Mouse (Mus musculus): ENCODE results near the gene Mslnl.
A peak's percentile ranks its signal among the peaks of the same experiment; 100 is the strongest.

Mslnl gene

DNA sequence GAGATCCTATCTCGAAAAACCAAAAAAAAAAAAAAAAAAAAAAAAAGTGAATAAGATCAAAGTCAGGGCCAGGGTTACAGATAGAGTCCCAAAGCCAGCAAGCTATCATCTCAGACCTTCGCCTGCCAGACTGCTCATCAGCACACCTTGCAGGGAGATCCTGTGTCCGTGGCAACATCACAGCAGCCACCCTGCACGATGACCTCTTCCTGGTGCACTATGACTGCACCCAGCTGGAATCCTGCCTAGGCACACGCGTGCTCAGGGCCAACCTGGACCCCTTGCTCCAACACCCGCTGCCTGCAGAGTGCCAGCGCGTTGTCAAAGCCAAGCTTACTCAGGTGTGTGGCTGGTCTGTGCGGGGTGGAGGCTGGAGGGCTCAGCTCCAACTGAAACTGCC is 8.5 kb downstream of the Mslnl start:
- no peak for DNase-seq (ENCODE audit: low read depth)

- DNase-seq (ENCODE audit: low read depth): no peak
Measured at GRCm38 (mm10) chr17:25748238-25748637, 12.4 kb downstream of the Mslnl start.

- DNase-seq (ENCODE audit: low read depth): no peak
Measured at GRCm38 (mm10) chr17:25749314-25749713, 13.5 kb downstream of the Mslnl start.

- no peak for DNase-seq (ENCODE audit: low read depth)
Measured at GRCm38 (mm10) chr17:25751446-25751845, 15.6 kb downstream of the Mslnl start.

DNA sequence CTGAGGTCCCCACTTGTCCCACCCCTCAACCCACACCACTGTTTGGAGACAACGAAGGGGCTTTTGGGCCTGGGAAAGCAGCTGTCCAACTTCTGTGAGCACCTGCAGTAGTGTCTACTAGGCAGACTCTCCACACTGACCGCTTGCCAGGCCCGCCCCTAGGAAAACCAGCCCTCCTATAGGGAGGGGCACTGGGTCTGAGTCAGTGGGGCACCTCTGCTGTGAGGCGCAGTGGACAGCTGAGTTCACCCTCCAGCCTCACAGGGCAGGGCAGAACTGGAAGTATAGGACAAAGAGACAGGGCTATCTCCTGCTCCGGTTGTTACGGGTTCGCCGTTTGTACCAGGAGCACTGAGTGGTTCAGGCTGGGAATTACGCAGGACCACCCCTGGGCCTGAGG is 18.4 kb downstream of the Mslnl start, which contains the start of gene Msln:
Gene Msln, minus strand, starts transcription at position 138 of the 400 bp plus-strand sequence.
- DNase-seq (ENCODE audit: low read depth): no peak

GRCm38 (mm10) chr17:25755086-25755485 is 19.2 kb downstream of the Mslnl start:
- DNase-seq (ENCODE audit: low read depth): no peak

DNA sequence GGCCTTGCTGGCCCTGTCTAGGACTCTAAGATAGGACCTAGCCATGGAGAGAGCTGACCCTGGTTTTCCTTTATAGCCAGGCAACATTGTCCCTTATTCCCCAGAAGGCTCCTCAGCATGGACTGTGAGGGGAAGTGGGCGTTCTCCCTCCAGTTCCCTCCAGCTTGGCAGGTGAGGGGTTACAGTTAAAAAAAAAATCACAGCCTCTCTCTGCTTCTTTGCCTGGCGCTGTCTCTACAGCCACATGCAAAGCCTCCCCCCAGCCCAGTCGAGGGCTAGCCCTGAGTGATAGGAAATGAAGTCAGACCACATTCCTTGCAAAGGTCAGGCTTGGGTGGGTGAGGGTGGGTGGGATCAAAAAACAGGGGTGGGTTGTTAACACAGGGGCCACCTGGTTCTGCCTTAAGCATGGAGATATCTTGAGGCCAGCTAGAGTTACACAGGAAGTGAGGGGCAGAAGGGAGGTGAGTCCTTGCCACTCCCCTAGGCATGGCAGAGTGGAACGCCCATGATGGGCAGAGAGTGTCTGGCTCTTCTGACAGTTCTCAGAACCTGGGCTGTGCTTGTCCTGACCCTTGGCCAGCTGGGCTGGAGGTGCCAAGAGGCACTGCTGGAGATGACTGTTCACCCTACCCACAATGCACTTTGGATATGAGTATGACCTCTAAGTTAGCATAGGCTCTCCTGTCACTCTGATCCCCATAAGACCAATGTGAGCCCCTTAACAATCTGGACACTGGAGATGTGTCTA is 20.0 kb downstream of the Mslnl start:
- DNase-seq (ENCODE audit: low read depth): no peak

GRCm38 (mm10) chr17:25756378-25757242 is 20.8 kb downstream of the Mslnl start:
- no peak for DNase-seq (ENCODE audit: low read depth)

- no peak for DNase-seq (ENCODE audit: low read depth)
Measured at GRCm38 (mm10) chr17:25757691-25758090, 21.8 kb downstream of the Mslnl start.

DNA sequence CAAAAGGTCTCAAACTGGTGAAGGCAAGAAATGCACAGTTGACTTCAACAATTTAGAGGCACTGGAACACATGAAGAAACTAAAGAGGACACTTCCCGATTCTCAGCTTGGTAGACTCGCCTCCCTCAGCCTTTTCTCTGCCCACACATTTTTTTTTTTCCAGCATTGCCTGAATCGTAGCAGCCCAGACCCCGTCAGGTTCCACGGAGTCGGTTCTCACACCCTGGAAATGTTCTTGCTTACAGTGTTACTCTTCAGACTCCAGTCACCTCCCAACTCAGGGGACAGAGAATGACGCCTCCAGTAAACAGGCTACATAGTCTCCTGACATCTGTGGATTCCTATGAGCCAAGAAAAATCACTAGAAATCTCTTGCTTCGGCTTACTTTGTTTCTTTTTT is 24.3 kb downstream of the Mslnl start:
- no peak for DNase-seq (ENCODE audit: low read depth)

DNA sequence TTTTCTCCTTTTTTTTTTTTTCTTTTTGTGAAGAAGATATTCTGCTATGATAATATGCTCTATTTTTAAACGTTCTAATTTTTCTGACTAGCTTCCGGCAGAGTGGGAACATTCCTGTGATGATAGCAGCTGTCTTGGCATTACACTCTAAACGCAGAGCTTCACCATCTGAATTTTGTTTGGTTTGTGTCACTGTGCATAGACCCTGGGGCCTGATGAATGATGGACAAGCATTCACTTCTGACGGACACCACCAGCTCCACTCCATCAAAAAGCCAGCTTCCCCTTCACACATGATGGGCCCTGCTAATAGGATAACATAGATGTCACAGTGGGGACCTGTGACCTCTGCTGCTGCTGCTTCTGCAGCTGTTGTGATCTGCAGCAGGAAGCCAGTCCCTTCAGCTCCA is 25.7 kb downstream of the Mslnl start:
- no peak for DNase-seq (ENCODE audit: low read depth)

GRCm38 (mm10) chr17:25762591-25762990 is 26.7 kb downstream of the Mslnl start:
- no peak for DNase-seq (ENCODE audit: low read depth)

DNA sequence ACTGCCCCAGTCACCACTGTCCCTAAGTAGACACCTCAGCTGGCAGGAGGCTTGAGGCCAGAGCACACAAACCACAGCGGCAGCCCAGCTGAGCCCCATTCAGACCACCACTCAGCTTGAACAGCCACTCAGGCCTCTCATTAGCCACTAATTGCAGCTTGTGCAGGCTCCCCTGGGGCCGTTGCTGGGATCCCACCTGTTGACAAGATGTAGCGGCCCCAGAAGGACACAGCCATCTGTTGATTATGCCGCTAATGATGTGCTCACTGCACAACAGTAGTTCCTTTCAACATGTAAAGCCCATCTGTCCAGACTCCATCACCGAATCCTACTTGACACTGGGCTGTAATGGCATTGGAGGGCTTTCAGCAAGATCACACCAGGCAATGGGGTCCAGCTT is 30.0 kb downstream of the Mslnl start:
- no peak for DNase-seq (ENCODE audit: low read depth)

DNA sequence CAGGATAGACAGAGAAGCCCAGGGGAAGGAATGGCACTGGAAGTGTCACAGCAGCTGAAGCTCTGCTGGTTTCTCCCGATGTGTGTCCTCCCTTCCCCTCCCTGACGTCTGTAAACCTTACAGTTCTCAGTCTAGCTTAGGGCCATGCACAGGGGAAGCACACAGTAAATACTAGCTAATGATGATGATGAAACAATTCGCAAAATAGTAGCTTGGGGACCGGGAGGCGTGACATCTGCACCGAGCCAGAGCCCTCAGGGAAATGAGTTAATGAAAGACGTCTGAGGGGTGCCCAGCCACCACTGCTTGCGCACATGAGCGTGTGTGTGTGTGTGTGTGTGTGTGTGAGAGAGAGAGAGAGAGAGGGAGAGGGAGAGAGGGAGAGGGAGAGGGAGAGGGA is 33.5 kb downstream of the Mslnl start:
- no peak for DNase-seq (ENCODE audit: low read depth)

GRCm38 (mm10) chr17:25773549-25774120 is 37.8 kb downstream of the Mslnl start, which contains the start of gene Narfl:
TSS of gene Narfl (plus strand) at chr17:25773776.
- peak; percentile 98 for DNase-seq (ENCODE audit: low read depth)

- no peak for DNase-seq (ENCODE audit: low read depth)
Measured at GRCm38 (mm10) chr17:25775318-25776062, 39.6 kb downstream of the Mslnl start.

GRCm38 (mm10) chr17:25777948-25778347 is 42.1 kb downstream of the Mslnl start:
- DNase-seq (ENCODE audit: low read depth): no peak

GRCm38 (mm10) chr17:25781339-25781738 is 45.5 kb downstream of the Mslnl start:
- no peak for DNase-seq (ENCODE audit: low read depth)

GRCm38 (mm10) chr17:25783086-25783485 is 47.2 kb downstream of the Mslnl start:
- DNase-seq (ENCODE audit: low read depth): no peak

DNA sequence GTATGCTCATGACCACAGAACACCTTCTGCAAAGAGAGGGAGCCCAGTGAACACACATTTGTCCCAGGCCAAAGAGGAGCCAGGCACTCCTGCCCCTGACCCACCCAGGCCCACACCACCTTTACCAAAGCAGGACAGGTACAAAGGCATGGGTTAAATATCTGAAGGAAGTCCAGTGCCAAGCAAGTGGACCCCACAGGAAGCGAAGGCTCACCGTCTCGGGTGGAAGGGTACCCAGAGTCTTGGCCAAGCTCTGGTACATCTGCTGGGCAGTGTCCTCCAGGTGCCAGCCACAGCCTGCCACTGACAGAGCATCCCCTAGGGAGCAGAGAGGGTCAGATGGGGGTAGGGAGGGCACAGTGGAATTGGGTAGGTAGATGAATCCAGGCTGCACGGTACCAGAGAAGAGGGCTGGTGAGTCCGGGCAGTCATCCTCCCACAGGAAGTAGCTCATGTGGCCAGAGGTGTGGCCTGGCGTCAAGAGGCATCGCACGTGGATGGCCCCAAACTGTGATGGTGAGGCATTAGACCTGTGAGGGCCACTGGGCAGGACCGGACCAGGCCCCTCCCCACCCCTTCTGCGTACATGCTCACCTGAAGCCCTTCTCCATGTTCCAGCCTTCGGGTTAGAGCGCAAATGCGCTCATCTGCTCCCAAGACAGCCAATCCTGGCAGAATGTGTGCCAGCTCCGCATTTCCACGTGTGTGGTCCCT is 48.2 kb downstream of the Mslnl start:
- no peak for DNase-seq (ENCODE audit: low read depth)

DNA sequence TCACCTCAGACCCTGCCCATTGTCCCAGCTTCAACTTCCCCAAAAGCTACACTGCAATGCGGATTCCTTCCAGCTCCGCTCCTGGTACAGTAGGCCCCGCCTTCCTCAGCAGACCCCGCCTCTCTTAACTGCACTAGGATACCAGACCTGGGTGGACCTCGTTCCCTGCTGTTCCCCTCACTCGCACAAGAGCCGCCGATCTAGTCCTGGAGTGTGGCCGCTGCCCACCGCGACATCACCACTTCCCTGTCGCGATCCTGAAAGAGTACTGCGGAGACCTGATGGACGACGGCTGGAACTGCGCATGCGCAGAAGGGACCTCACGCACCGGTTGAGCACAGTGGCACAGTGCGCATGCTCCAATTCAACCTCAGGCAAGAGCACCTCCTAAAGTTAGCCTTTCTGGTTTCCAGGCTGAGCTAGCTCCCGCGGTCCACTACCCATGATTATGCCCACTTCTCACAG is 49.5 kb downstream of the Mslnl start, which contains the start of gene Haghl:
Gene Haghl, minus strand, starts transcription at position 393 of the 465 bp plus-strand sequence.
- peak; percentile 97 for DNase-seq (ENCODE audit: low read depth)
